Mouse (Mus musculus): ENCODE measurements around the gene Itpr2.

DNA sequence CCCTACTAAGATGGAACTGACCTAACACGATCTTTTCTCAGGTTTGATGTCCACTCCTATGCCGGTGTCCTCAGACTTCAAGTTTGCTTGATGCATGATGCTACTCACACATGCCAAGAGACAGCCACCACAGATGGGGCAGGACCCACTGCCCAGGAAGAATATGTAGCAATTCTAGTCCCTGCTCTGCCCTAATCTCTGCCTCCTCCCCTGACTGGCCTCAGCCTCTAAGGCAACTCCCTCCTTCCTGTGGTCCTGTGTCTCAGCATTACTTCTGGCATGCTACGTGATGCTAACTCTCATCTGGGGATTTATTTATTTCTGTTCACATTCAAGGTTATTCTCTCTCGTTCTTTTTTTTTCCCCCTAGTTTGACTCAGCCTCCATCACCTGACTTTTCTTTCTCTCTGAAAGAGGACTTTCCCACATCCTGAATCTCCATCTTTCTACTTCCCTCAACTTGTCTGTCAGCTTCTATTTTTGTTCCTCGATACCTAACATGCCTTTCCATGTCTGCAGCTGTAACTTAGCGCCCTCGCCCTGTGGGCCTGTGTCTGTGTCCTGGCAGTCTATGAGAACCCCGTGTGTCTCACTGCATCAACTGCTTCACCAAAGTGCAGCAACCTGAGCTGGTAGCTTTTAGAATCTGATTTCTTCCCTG lies 279.5 kb downstream of the Itpr2 start:
- peak; percentile 34; the same call in 1 of the 2 replicates for TF ChIP-seq CTCF (IDR thresholded peaks at IDR 0.05; ENCODE audit: low read depth)
- TF ChIP-seq EP300 (optimal IDR thresholded peaks at IDR 0.05): no peak

All from stomach, postnatal 0 days (tissue).